Mouse (Mus musculus): ENCODE measurements around the gene Htr5b. TPM values are rescaled to one million over a fixed set of nuclear protein-coding genes. Genes with fewer than 3 reads are reported as not detected.

Htr5b gene
- total RNA-seq (2021): 1 to 10 TPM; 7.3 to 8.1 TPM
- long read RNA-seq, transcript Htr5b-201 (2 exons, 1,935 nt): major isoform, 9 of 10 reads
- long read RNA-seq, partial matches to known transcripts: 0 of 10 reads
- long read RNA-seq, other reads (novel, unspliced or antisense): 1 of 10 reads

GRCm38 (mm10) chr1:121528399-121528720 lies at the start of gene Htr5b:
TSS of gene Htr5b (minus strand) at chr1:121528465.
- peak; percentile 40 to 51 for DNase-seq (ENCODE audit: low spot score in 2 of 2)

- DNase-seq (ENCODE audit: low spot score in 2 of 2): no peak
Observed at GRCm38 (mm10) chr1:121577491-121577890, 49.2 kb upstream of the Htr5b start.

GRCm38 (mm10) chr1:121570522-121570921 lies 42.3 kb upstream of the Htr5b start:
- DNase-seq (ENCODE audit: low spot score in 2 of 2): no peak

GRCm38 (mm10) chr1:121567521-121568489 lies 39.5 kb upstream of the Htr5b start, which contains the start of gene Ddx18:
TSS of gene Ddx18 (minus strand) at chr1:121567989.
- peak; percentile 99 for DNase-seq (ENCODE audit: low spot score in 2 of 2)

GRCm38 (mm10) chr1:121557861-121558260 lies 29.6 kb upstream of the Htr5b start:
- no peak for DNase-seq (ENCODE audit: low spot score in 2 of 2)

GRCm38 (mm10) chr1:121551457-121551835 lies 23.2 kb upstream of the Htr5b start:
- peak; percentile 22 to 27 for DNase-seq (ENCODE audit: low spot score in 2 of 2)

- DNase-seq (ENCODE audit: low spot score in 2 of 2): no peak
Observed at GRCm38 (mm10) chr1:121550801-121551456, 22.7 kb upstream of the Htr5b start.

- DNase-seq (ENCODE audit: low spot score in 2 of 2): no peak
Observed at GRCm38 (mm10) chr1:121549456-121549855, 21.2 kb upstream of the Htr5b start.

GRCm38 (mm10) chr1:121548667-121549066 lies 20.4 kb upstream of the Htr5b start:
- no peak for DNase-seq (ENCODE audit: low spot score in 2 of 2)

GRCm38 (mm10) chr1:121546844-121547243 lies 18.6 kb upstream of the Htr5b start:
- no peak for DNase-seq (ENCODE audit: low spot score in 2 of 2)

- no peak for DNase-seq (ENCODE audit: low spot score in 2 of 2)
Observed at GRCm38 (mm10) chr1:121540361-121540760, 12.1 kb upstream of the Htr5b start.

- DNase-seq (ENCODE audit: low spot score in 2 of 2): no peak
Observed at GRCm38 (mm10) chr1:121531439-121531838, 3.2 kb upstream of the Htr5b start.

GRCm38 (mm10) chr1:121529286-121529685 lies 1.0 kb upstream of the Htr5b start:
- no peak for DNase-seq (ENCODE audit: low spot score in 2 of 2)

- peak in 1 of 2 experiments; percentile 37 for DNase-seq (ENCODE audit: low spot score in 2 of 2)
Observed at GRCm38 (mm10) chr1:121527600-121528398, 466 bp downstream of the Htr5b start.

GRCm38 (mm10) chr1:121527061-121527460 lies 1.2 kb downstream of the Htr5b start:
- DNase-seq (ENCODE audit: low spot score in 2 of 2): no peak

GRCm38 (mm10) chr1:121518609-121519008 lies 9.7 kb downstream of the Htr5b start:
- DNase-seq (ENCODE audit: low spot score in 2 of 2): no peak

GRCm38 (mm10) chr1:121511966-121512365 lies 16.3 kb downstream of the Htr5b start:
- no peak for DNase-seq (ENCODE audit: low spot score in 2 of 2)

- DNase-seq (ENCODE audit: low spot score in 2 of 2): no peak
Observed at GRCm38 (mm10) chr1:121511186-121511585, 17.1 kb downstream of the Htr5b start.

- DNase-seq (ENCODE audit: low spot score in 2 of 2): peak; percentile 35 to 41
Observed at GRCm38 (mm10) chr1:121510420-121511140, 17.7 kb downstream of the Htr5b start.

- DNase-seq (ENCODE audit: low spot score in 2 of 2): no peak
Observed at GRCm38 (mm10) chr1:121508729-121509128, 19.5 kb downstream of the Htr5b start.

- DNase-seq (ENCODE audit: low spot score in 2 of 2): no peak
Observed at GRCm38 (mm10) chr1:121497093-121497492, 31.2 kb downstream of the Htr5b start.

Measured in layer of hippocampus, postnatal 10 days (tissue).